Mouse (Mus musculus): ENCODE data around the gene Gtf3a. TPM values are rescaled to one million over a fixed set of nuclear protein-coding genes. Genes with fewer than 3 reads are reported as not detected.

Gene Gtf3a
- 61.3 and 64.8 TPM in 2 replicates for total RNA-seq (2014; rRNA removed)
- polyA plus RNA-seq (2015; fragmentation: Nextera tagmentation; extraction: Ambion mirVana), result 102 and 104 TPM in 2 replicates

GRCm38 (mm10) chr5:146948508-146949088 lies at the start of gene Gtf3a:
Gtf3a (plus strand) TSS chr5:146948657.
- Histone ChIP-seq H3K36me3 (ENCODE audit: insufficient read depth, low read length) (peaks cover 20% of the 10 kb centered on the region), H3K4me2 (ENCODE audit: low read depth, low read length, poor library complexity, severe bottlenecking) (peak within 1 kb of the TSS; percentile 95), H3K27ac (ENCODE audit: low read depth, low read length) (peak within 1 kb of the TSS; percentile 71), H3K9me3 (ENCODE audit: low read length) (no peaks in the 10 kb centered on the region), H3K27me3 (ENCODE audit: insufficient read depth, low read length) (no peaks in the 10 kb centered on the region), H3K9ac (replicated peaks; ENCODE audit: low read length, poor library complexity, severe bottlenecking) (peak within 1 kb of the TSS; percentile 85), H3K4me1 (ENCODE audit: insufficient read depth, low read length) (0 out of 2 replicates have a peak, but pooled peaks cover 5% of the 10 kb centered on the region), H3K4me3 (ENCODE audit: low read depth, low read length) (peak within 1 kb of the TSS; percentile 80)
- DNase-seq (ENCODE audit: low spot score), result peak; percentile 93
- WGBS, result under 1% methylated on average over 59 of the region's 62 CpGs
- peak; percentile 95 for ATAC-seq (ENCODE audit: low FRiP score)
- TF ChIP-seq CTCF (IDR thresholded peaks at IDR 0.05), result no peak

- 31% methylated on average over 7 of the region's 7 CpGs for WGBS
- H3K36me3 ChIP-seq (ENCODE audit: insufficient read depth, low read length), result no peaks in the 10 kb centered on the region
- TF ChIP-seq CTCF (IDR thresholded peaks at IDR 0.05), result no peak
- H3K4me2 ChIP-seq (ENCODE audit: low read depth, low read length, poor library complexity, severe bottlenecking), result no peak overlapping the region
- DNase-seq (ENCODE audit: low spot score) (peak; percentile 31), ATAC-seq (ENCODE audit: low FRiP score) (no peak)
- no peaks in the 10 kb centered on the region for H3K27me3 ChIP-seq (ENCODE audit: insufficient read depth, low read length)
- no peak overlapping the region for H3K4me3 ChIP-seq (ENCODE audit: low read depth, low read length)
- no peaks in the 10 kb centered on the region for H3K4me1 ChIP-seq (ENCODE audit: insufficient read depth, low read length)
- no peaks in the 10 kb centered on the region for H3K9me3 ChIP-seq (ENCODE audit: low read length)
- H3K9ac ChIP-seq (replicated peaks; ENCODE audit: low read length, poor library complexity, severe bottlenecking), result no peak overlapping the region
- H3K27ac ChIP-seq (ENCODE audit: low read depth, low read length), result no peak overlapping the region
Observed at GRCm38 (mm10) chr5:146900331-146900730, 48.1 kb upstream of the Gtf3a start.

GRCm38 (mm10) chr5:146901501-146901900 lies 47.0 kb upstream of the Gtf3a start:
- no peaks in the 10 kb centered on the region for H3K4me1 ChIP-seq (ENCODE audit: insufficient read depth, low read length)
- H3K9ac ChIP-seq (replicated peaks; ENCODE audit: low read length, poor library complexity, severe bottlenecking), result no peak overlapping the region
- no peak for DNase-seq (ENCODE audit: low spot score)
- ATAC-seq (ENCODE audit: low FRiP score), result no peak
- H3K4me3 ChIP-seq (ENCODE audit: low read depth, low read length), result no peak overlapping the region
- WGBS, result 63% methylated on average over 2 of the region's 2 CpGs
- H3K27me3 ChIP-seq (ENCODE audit: insufficient read depth, low read length), result no peaks in the 10 kb centered on the region
- TF ChIP-seq CTCF (IDR thresholded peaks at IDR 0.05), result no peak
- no peaks in the 10 kb centered on the region for H3K9me3 ChIP-seq (ENCODE audit: low read length)
- H3K4me2 ChIP-seq (ENCODE audit: low read depth, low read length, poor library complexity, severe bottlenecking), result no peak overlapping the region
- no peaks in the 10 kb centered on the region for H3K36me3 ChIP-seq (ENCODE audit: insufficient read depth, low read length)
- no peak overlapping the region for H3K27ac ChIP-seq (ENCODE audit: low read depth, low read length)

- 31% methylated on average over 8 of the region's 8 CpGs for WGBS
Observed at GRCm38 (mm10) chr5:146904404-146904803, 44.1 kb upstream of the Gtf3a start.

GRCm38 (mm10) chr5:146905486-146906172 lies 42.8 kb upstream of the Gtf3a start:
- no peaks in the 10 kb centered on the region for H3K27me3 ChIP-seq (ENCODE audit: insufficient read depth, low read length)
- 21% methylated on average over 13 of the region's 14 CpGs for WGBS
- H3K4me3 ChIP-seq (ENCODE audit: low read depth, low read length), result peak overlapping the region; percentile 2; the same call in 1 of the 2 replicates
- H3K4me2 ChIP-seq (ENCODE audit: low read depth, low read length, poor library complexity, severe bottlenecking), result peak overlapping the region; percentile 33; the same call in 1 of the 2 replicates
- no peaks in the 10 kb centered on the region for H3K36me3 ChIP-seq (ENCODE audit: insufficient read depth, low read length)
- no peak overlapping the region for H3K9ac ChIP-seq (replicated peaks; ENCODE audit: low read length, poor library complexity, severe bottlenecking)
- peak; percentile 96 for TF ChIP-seq CTCF (IDR thresholded peaks at IDR 0.05)
- DNase-seq (ENCODE audit: low spot score), result peak; percentile 88
- 0 out of 2 replicates have a peak, but pooled peaks have one; percentile 38 for ATAC-seq (ENCODE audit: low FRiP score)
- no peaks in the 10 kb centered on the region for H3K4me1 ChIP-seq (ENCODE audit: insufficient read depth, low read length)
- H3K9me3 ChIP-seq (ENCODE audit: low read length), result no peaks in the 10 kb centered on the region
- H3K27ac ChIP-seq (ENCODE audit: low read depth, low read length), result no peak overlapping the region

More at GRCm38 (mm10) chr5:146904404-146904803, 44.1 kb upstream of the Gtf3a start:
- Histone ChIP-seq H3K4me1 (ENCODE audit: insufficient read depth, low read length) (no peaks in the 10 kb centered on the region), H3K9me3 (ENCODE audit: low read length) (no peaks in the 10 kb centered on the region), H3K9ac (replicated peaks; ENCODE audit: low read length, poor library complexity, severe bottlenecking) (no peak overlapping the region), H3K36me3 (ENCODE audit: insufficient read depth, low read length) (no peaks in the 10 kb centered on the region), H3K4me2 (ENCODE audit: low read depth, low read length, poor library complexity, severe bottlenecking) (no peak overlapping the region), H3K4me3 (ENCODE audit: low read depth, low read length) (no peak overlapping the region), H3K27ac (ENCODE audit: low read depth, low read length) (no peak overlapping the region), H3K27me3 (ENCODE audit: insufficient read depth, low read length) (no peaks in the 10 kb centered on the region)
- ATAC-seq (ENCODE audit: low FRiP score) (peak; percentile 65; the same call in 1 of the 2 replicates), DNase-seq (ENCODE audit: low spot score) (peak; percentile 87)
- TF ChIP-seq CTCF (IDR thresholded peaks at IDR 0.05), result peak; percentile 92

GRCm38 (mm10) chr5:146907533-146907932 lies 40.9 kb upstream of the Gtf3a start:
- Histone ChIP-seq H3K9me3 (ENCODE audit: low read length) (no peaks in the 10 kb centered on the region), H3K4me1 (ENCODE audit: insufficient read depth, low read length) (no peaks in the 10 kb centered on the region), H3K9ac (replicated peaks; ENCODE audit: low read length, poor library complexity, severe bottlenecking) (no peak overlapping the region), H3K4me2 (ENCODE audit: low read depth, low read length, poor library complexity, severe bottlenecking) (no peak overlapping the region), H3K27me3 (ENCODE audit: insufficient read depth, low read length) (no peaks in the 10 kb centered on the region), H3K36me3 (ENCODE audit: insufficient read depth, low read length) (no peaks in the 10 kb centered on the region), H3K27ac (ENCODE audit: low read depth, low read length) (no peak overlapping the region), H3K4me3 (ENCODE audit: low read depth, low read length) (no peak overlapping the region)
- ATAC-seq (ENCODE audit: low FRiP score), result no peak
- no peak for TF ChIP-seq CTCF (IDR thresholded peaks at IDR 0.05)
- DNase-seq (ENCODE audit: low spot score), result no peak
- 47% methylated on average over 5 of the region's 5 CpGs for WGBS
